Mouse (Mus musculus) spleen, adult 2 months (tissue): ENCODE results near the gene Fanci. TPM values are rescaled to one million over a fixed set of nuclear protein-coding genes. Genes with fewer than 3 reads are reported as not detected.

ENCODE experiments used
- DNase-seq, 2 experiments: peaks; one replicate each; pipeline versions ENCODE4 v3.0.0 to v3.0.0-alpha.2; 2012 to 2021; ENCODE audit warnings: low spot score in 2 of 2, low read depth in 1 of 2
- H3K27ac ChIP-seq: fragments of 200-500 bp; 2 replicates; pipeline ENCODE4 v1.5.1; 2012; ENCODE audit warnings: low read length, inconsistent platforms; ENCODE audit not compliant: insufficient read depth
- H3K27me3 ChIP-seq: fragments of 200-500 bp; 2 replicates; pipeline ENCODE4 v1.6.1; 2012; ENCODE audit warnings: mild to moderate bottlenecking, moderate library complexity, low read length, inconsistent platforms; ENCODE audit not compliant: control insufficient read depth, insufficient read depth
- H3K36me3 ChIP-seq: fragments of 200-500 bp; 2 replicates; pipeline ENCODE4 v1.6.1; 2012; ENCODE audit warnings: mild to moderate bottlenecking, low read length, inconsistent platforms; ENCODE audit not compliant: control insufficient read depth, insufficient read depth
- H3K4me1 ChIP-seq: fragments of 200-500 bp; 2 replicates; pipeline ENCODE4 v1.6.1; 2011; ENCODE audit warnings: inconsistent platforms; ENCODE audit not compliant: control insufficient read depth, insufficient read depth, insufficient read length
- H3K4me3 ChIP-seq: fragments of 200-500 bp; 2 replicates; pipeline ENCODE4 v1.5.1; 2011; ENCODE audit warnings: mild to moderate bottlenecking, inconsistent platforms; ENCODE audit not compliant: insufficient read depth, insufficient read length; ENCODE audit errors: extremely low read depth
- CTCF ChIP-seq: fragments of 200-500 bp; IDR thresholded peaks from 2 replicates; pipeline ENCODE4 v1.5.1; 2011; ENCODE audit warnings: mild to moderate bottlenecking, inconsistent platforms; ENCODE audit not compliant: insufficient read depth, insufficient read length, insufficient replicate concordance; ENCODE audit errors: extremely low read depth
- POLR2A ChIP-seq: fragments of 200-500 bp; IDR thresholded peaks from 2 replicates; pipeline ENCODE4 v1.6.1; 2011; ENCODE audit warnings: low read depth, low read length, inconsistent platforms
- WGBS: fragments of 180-500 bp; shearing (Covaris S2); methylation state at CpG from one replicate; pipeline ENCODE4 v1.1.7; 2018; 5-methylcytosine and 5-hydroxymethylcytosine counted together
- polyA plus RNA-seq: library from polyadenylated mRNA; depleted of rRNA; stranded (reverse); fragments of >200 nt; gene quantifications from 2 replicates; pipeline ENCODE4 v1.2.3, GENCODE M21; 2012

Gene Fanci
- polyA plus RNA-seq, 1 experiment = 0.99 TPM

GRCm38 (mm10) chr7:79395186-79395585, 3.5 kb downstream of the Fanci start:
- Histone ChIP-seq H3K4me1 (no peaks in the 10 kb centered on the region), H3K27ac (no peak overlapping the region), H3K4me3 (no peak overlapping the region), H3K27me3 (no peaks in the 10 kb centered on the region), H3K36me3 (no peaks in the 10 kb centered on the region)
- no peak for DNase-seq
- no peak for TF ChIP-seq CTCF
- no peak for TF ChIP-seq POLR2A
- 97% methylated on average over 7 of the region's 7 CpGs for WGBS

GRCm38 (mm10) chr7:79397446-79397963, 5.8 kb downstream of the Fanci start:
- H3K36me3 ChIP-seq = no peaks in the 10 kb centered on the region
- H3K27me3 ChIP-seq = no peaks in the 10 kb centered on the region
- no peak for DNase-seq
- no peak overlapping the region for H3K4me3 ChIP-seq
- H3K4me1 ChIP-seq = no peaks in the 10 kb centered on the region
- no peak overlapping the region for H3K27ac ChIP-seq
- WGBS = 68% methylated on average over 10 of the region's 10 CpGs
- TF ChIP-seq CTCF = no peak

GRCm38 (mm10) chr7:79398426-79398825, 6.7 kb downstream of the Fanci start:
- 85% methylated on average over 8 of the region's 8 CpGs for WGBS
- H3K27me3 ChIP-seq = no peaks in the 10 kb centered on the region
- H3K4me3 ChIP-seq = no peak overlapping the region
- no peaks in the 10 kb centered on the region for H3K4me1 ChIP-seq
- no peak overlapping the region for H3K27ac ChIP-seq
- TF ChIP-seq CTCF = no peak
- no peak for DNase-seq
- H3K36me3 ChIP-seq = no peaks in the 10 kb centered on the region

GRCm38 (mm10) chr7:79398971-79399370, 7.2 kb downstream of the Fanci start:
- H3K36me3 ChIP-seq = no peaks in the 10 kb centered on the region
- H3K4me1 ChIP-seq = no peaks in the 10 kb centered on the region
- DNase-seq = no peak
- TF ChIP-seq POLR2A (no peak), CTCF (no peak)
- H3K27ac ChIP-seq = no peak overlapping the region
- no peak overlapping the region for H3K4me3 ChIP-seq
- 96% methylated on average over 12 of the region's 12 CpGs for WGBS
- H3K27me3 ChIP-seq = no peaks in the 10 kb centered on the region

GRCm38 (mm10) chr7:79400296-79400695, 8.6 kb downstream of the Fanci start:
- TF ChIP-seq CTCF (no peak), POLR2A (no peak)
- DNase-seq = no peak
- WGBS = 93% methylated on average over 3 of the region's 3 CpGs

GRCm38 (mm10) chr7:79414449-79415375, 23.0 kb downstream of the Fanci start:
- no peak overlapping the region for H3K27ac ChIP-seq
- no peak overlapping the region for H3K4me3 ChIP-seq
- H3K36me3 ChIP-seq = peaks cover 2% of the 10 kb centered on the region; the same call in 1 of the 2 replicates
- H3K27me3 ChIP-seq = no peaks in the 10 kb centered on the region
- TF ChIP-seq CTCF (no peak), POLR2A (no peak)
- no peaks in the 10 kb centered on the region for H3K4me1 ChIP-seq
- 96% methylated on average over 18 of the region's 18 CpGs for WGBS
- no peak for DNase-seq

More at GRCm38 (mm10) chr7:79400296-79400695, 8.6 kb downstream of the Fanci start:
- Histone ChIP-seq H3K27ac (no peak overlapping the region), H3K4me3 (no peak overlapping the region), H3K27me3 (no peaks in the 10 kb centered on the region), H3K36me3 (no peaks in the 10 kb centered on the region), H3K4me1 (no peaks in the 10 kb centered on the region)

GRCm38 (mm10) chr7:79419950-79420349, 28.2 kb downstream of the Fanci start:
- WGBS = 56% methylated on average over 7 of the region's 7 CpGs
- DNase-seq = peak in 1 of 2 experiments; percentile 12
- Histone ChIP-seq H3K27ac (no peak overlapping the region), H3K4me3 (no peak overlapping the region), H3K36me3 (no peaks in the 10 kb centered on the region), H3K4me1 (no peaks in the 10 kb centered on the region), H3K27me3 (no peaks in the 10 kb centered on the region)
- TF ChIP-seq CTCF (no peak), POLR2A (no peak)
